Mouse (Mus musculus) megakaryocyte, adult 5-6 weeks (primary cell): Measurements from ENCODE around the gene Plcxd3. TPM values are rescaled to one million over a fixed set of nuclear protein-coding genes. Genes with fewer than 3 reads are reported as not detected.
"Not testable (repeated sequence)": the region's sequence is repeated elsewhere in the genome, so short reads cannot be mapped to it uniquely, and the experiment has no call there.

ENCODE experiments used
- ATAC-seq: 2 replicates; pipeline ENCODE4 v1.8.0; 2016; ENCODE audit warnings: mild to moderate bottlenecking, inconsistent platforms; ENCODE audit not compliant: poor library complexity, severe bottlenecking
- total RNA-seq, 2 experiments: library from RNA; stranded (forward) in 1 of 2; stranded (reverse) in 1 of 2; fragments of 153-499, 151-499 nt in 1 of 2; fragments of 221-1000, 200-1000 nt in 1 of 2; gene quantifications; 2 replicates each; pipeline versions ENCODE4 v1.2.3 to v1.2.4; 2015 to 2017

Gene Plcxd3
- total RNA-seq, 2 experiments from 2014 or later, result not detected

- no peak for ATAC-seq
Observed at GRCm38 (mm10) chr15:4533700-4534099, 158.4 kb downstream of the Plcxd3 start.

GRCm38 (mm10) chr15:4559121-4559520, 183.8 kb downstream of the Plcxd3 start:
- ATAC-seq, result no peak

GRCm38 (mm10) chr15:4561431-4561970, 186.2 kb downstream of the Plcxd3 start:
- ATAC-seq, result no peak

GRCm38 (mm10) chr15:4595521-4595920, 220.2 kb downstream of the Plcxd3 start:
- ATAC-seq, result not testable (repeated sequence)

- ATAC-seq, result not testable (repeated sequence)
Observed at GRCm38 (mm10) chr15:4598661-4599060, 223.4 kb downstream of the Plcxd3 start.

GRCm38 (mm10) chr15:4599331-4599730, 224.0 kb downstream of the Plcxd3 start:
- ATAC-seq, result not testable (repeated sequence)

GRCm38 (mm10) chr15:4605630-4606029, 230.3 kb downstream of the Plcxd3 start:
- no peak for ATAC-seq
